Mouse (Mus musculus) heart, adult 2 months (tissue): ENCODE results near the gene Shroom3. TPM values are rescaled to one million over a fixed set of nuclear protein-coding genes. Genes with fewer than 3 reads are reported as not detected.

Source experiments
- DNase-seq, 2 experiments: peaks; one replicate each; pipeline ENCODE4 v3.0.0; 2021
- H3K27ac ChIP-seq: fragments of 200-600 bp; 2 replicates; pipeline ENCODE4 v1.8.1; 2022
- H3K27me3 ChIP-seq: fragments of 200-500 bp; 2 replicates; pipeline ENCODE4 v1.6.1; 2012; ENCODE audit warnings: mild to moderate bottlenecking, low read length, inconsistent platforms, mixed read lengths; ENCODE audit not compliant: control insufficient read depth, insufficient read depth
- H3K36me3 ChIP-seq: fragments of 200-500 bp; 2 replicates; pipeline ENCODE4 v1.6.1; 2012; ENCODE audit warnings: low read length, inconsistent platforms; ENCODE audit not compliant: control insufficient read depth, insufficient read depth
- H3K4me1 ChIP-seq: fragments of 200-500 bp; 2 replicates; pipeline ENCODE4 v1.6.1; 2011; ENCODE audit warnings: low read length; ENCODE audit not compliant: control insufficient read depth, insufficient read depth
- H3K4me3 ChIP-seq: fragments of 200-600 bp; 2 replicates; pipeline ENCODE4 v1.8.1; 2022
- H3K79me2 ChIP-seq: fragments of 200-500 bp; replicated peaks from 2 replicates; pipeline ENCODE4 v1.6.1; 2012; ENCODE audit warnings: mild to moderate bottlenecking, inconsistent platforms, low read length, moderate library complexity, mixed read lengths; ENCODE audit not compliant: control insufficient read depth, insufficient read depth
- H3K9ac ChIP-seq: fragments of 200-500 bp; 2 replicates; pipeline ENCODE4 v1.6.1; 2012; ENCODE audit warnings: low read depth, mild to moderate bottlenecking, control low read depth, inconsistent platforms, low read length, mixed read lengths
- CTCF ChIP-seq: fragments of 200-600 bp; IDR thresholded peaks from 2 replicates; pipeline ENCODE4 v1.8.1; 2022; ENCODE audit warnings: antibody characterized with exemption, mild to moderate bottlenecking, moderate library complexity
- EP300 ChIP-seq: fragments of 200-500 bp; IDR thresholded peaks from 2 replicates; pipeline ENCODE4 v1.6.1; 2011; ENCODE audit warnings: low read depth, low read length, control low read depth; ENCODE audit not compliant: insufficient read depth
- POLR2A ChIP-seq: fragments of 200-500 bp; IDR thresholded peaks from 2 replicates; pipeline ENCODE4 v1.6.1; 2011; ENCODE audit warnings: mild to moderate bottlenecking, low read depth, low read length, control low read depth; ENCODE audit not compliant: insufficient read depth
- WGBS: fragments of 180-500 bp; shearing (Covaris S2); methylation state at CpG from one replicate; pipeline ENCODE4 v1.1.7; 2018; 5-methylcytosine and 5-hydroxymethylcytosine counted together
- intact Hi-C: fragments of 180-260 bp; cut with DNase I; formaldehyde crosslinking; loops from one replicate; pipeline ENCODE4 v1.15.1; 2025
- polyA plus RNA-seq: library from polyadenylated mRNA; depleted of rRNA; stranded (reverse); fragments of >200 nt; gene quantifications from 2 replicates; pipeline ENCODE4 v1.2.3, GENCODE M21; 2012
- total RNA-seq, 2 experiments: library from RNA; stranded (reverse); gene quantifications; 2 replicates each; pipeline ENCODE4 v1.2.3; 2021

The Shroom3 gene
- total and polyA plus RNA-seq, 3 experiments = 32.8 to 38.5 (median 32.8) TPM

DNA sequence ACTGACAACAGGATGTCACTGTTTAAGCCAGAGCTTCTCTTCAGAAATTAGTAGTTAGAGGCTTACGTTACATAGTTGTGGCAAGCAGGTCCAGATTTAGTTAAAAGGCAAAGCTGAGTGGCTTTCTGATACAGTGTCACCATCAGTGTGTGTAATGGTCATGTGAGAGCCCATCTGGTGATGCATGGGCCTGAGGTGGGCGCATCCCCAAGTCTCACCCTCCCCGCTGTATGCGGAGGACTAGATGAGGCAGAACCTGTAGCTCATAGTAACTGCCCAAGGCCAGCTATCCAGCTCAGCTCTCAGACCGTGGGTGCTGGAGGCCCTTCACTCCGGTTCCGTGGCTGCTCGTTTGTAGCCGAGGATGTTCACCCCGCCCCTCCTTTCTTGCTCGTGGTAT lies 278.1 kb downstream of the Shroom3 start:
- H3K79me2 ChIP-seq = no peaks in the 10 kb centered on the region
- H3K4me1 ChIP-seq = peaks cover 11% of the 10 kb centered on the region
- H3K4me3 ChIP-seq = no peak overlapping the region
- peak overlapping the region; percentile 53 for H3K27ac ChIP-seq
- H3K9ac ChIP-seq = no peak overlapping the region
- H3K27me3 ChIP-seq = no peaks in the 10 kb centered on the region
- WGBS = 62% methylated on average over 11 of the region's 11 CpGs
- no peak for DNase-seq
- TF ChIP-seq POLR2A (no peak), EP300 (no peak), CTCF (no peak)
- intact Hi-C loops = no loop called here
- no peaks in the 10 kb centered on the region for H3K36me3 ChIP-seq

GRCm38 (mm10) chr5:92961770-92962231 lies 278.6 kb downstream of the Shroom3 start:
- 42% methylated on average over 7 of the region's 7 CpGs for WGBS
- intact Hi-C loops = no loop called here
- peak; percentile 60 to 80 for DNase-seq

DNA sequence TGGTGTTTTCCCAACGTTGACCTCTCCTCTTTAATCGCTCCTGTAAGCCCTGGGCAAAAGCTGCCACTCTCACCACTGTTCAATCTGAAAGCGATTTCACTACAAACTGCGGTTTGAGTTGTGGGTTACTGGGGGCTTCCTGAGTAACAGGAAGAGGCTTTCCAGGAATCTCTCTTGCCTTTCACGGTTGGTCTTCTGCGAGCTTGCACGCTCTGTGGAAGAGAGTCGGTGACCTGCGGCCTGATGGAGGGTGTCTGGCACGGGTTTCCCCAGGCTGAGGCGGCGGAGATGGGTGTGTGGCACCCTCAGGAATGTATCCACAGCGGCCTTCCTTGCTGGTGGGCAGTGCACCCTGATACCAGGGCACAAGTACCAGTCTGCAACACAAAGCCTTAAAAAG lies 281.5 kb downstream of the Shroom3 start:
- Histone ChIP-seq H3K79me2 (no peaks in the 10 kb centered on the region), H3K4me1 (peaks cover 8% of the 10 kb centered on the region), H3K27ac (no peak overlapping the region), H3K4me3 (no peak overlapping the region), H3K27me3 (no peaks in the 10 kb centered on the region), H3K9ac (no peak overlapping the region), H3K36me3 (no peaks in the 10 kb centered on the region)
- intact Hi-C loops = no loop called here
- no peak for TF ChIP-seq POLR2A
- TF ChIP-seq CTCF = no peak
- TF ChIP-seq EP300 = no peak
- 71% methylated on average over 13 of the region's 13 CpGs for WGBS
- no peak for DNase-seq

More at GRCm38 (mm10) chr5:92961770-92962231, 278.6 kb downstream of the Shroom3 start:
- H3K9ac ChIP-seq = no peak overlapping the region
- H3K36me3 ChIP-seq = no peaks in the 10 kb centered on the region
- H3K4me1 ChIP-seq = peaks cover 11% of the 10 kb centered on the region
- H3K4me3 ChIP-seq = no peak overlapping the region
- TF ChIP-seq EP300 (peak; percentile 64; the same call in 1 of the 2 replicates), POLR2A (no peak), CTCF (no peak)
- H3K27me3 ChIP-seq = no peaks in the 10 kb centered on the region
- H3K27ac ChIP-seq = peak overlapping the region; percentile 53
- H3K79me2 ChIP-seq = no peaks in the 10 kb centered on the region

- Histone ChIP-seq H3K27me3 (no peaks in the 10 kb centered on the region), H3K79me2 (no peaks in the 10 kb centered on the region), H3K27ac (no peak overlapping the region), H3K9ac (no peak overlapping the region), H3K4me3 (no peak overlapping the region), H3K4me1 (peaks cover 3% of the 10 kb centered on the region), H3K36me3 (no peaks in the 10 kb centered on the region)
- intact Hi-C loops = no loop called here
- TF ChIP-seq POLR2A (no peak), EP300 (no peak), CTCF (no peak)
- WGBS = 63% methylated on average over 9 of the region's 9 CpGs
- no peak for DNase-seq
Measured at GRCm38 (mm10) chr5:92967143-92967542, 283.9 kb downstream of the Shroom3 start.

DNA sequence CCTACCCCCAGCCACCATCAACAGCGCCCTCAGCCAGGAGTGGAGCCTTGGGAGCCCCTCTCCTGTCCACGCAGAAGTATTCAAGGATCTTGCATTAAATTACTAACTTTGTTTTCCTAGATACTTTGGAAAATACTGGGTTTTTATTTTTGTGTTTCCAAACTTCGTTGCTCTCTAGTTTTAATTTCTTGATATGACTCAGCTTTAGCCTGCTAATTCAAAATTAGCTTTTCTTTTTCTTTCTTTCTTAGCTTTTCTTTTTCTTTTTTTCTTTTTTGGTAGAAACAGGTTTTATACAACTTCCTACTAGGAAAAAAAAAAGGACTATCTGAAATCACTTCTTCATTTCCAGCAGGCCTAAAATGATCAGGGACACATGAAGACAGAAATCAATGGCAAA lies 284.7 kb downstream of the Shroom3 start:
- no peak for DNase-seq
- H3K27me3 ChIP-seq = no peaks in the 10 kb centered on the region; the same call in 1 of the 2 replicates
- no peak overlapping the region for H3K4me3 ChIP-seq
- TF ChIP-seq CTCF = no peak
- TF ChIP-seq EP300 = no peak
- TF ChIP-seq POLR2A = no peak
- intact Hi-C loops = no loop called here
- no peaks in the 10 kb centered on the region for H3K36me3 ChIP-seq
- no peak overlapping the region for H3K27ac ChIP-seq
- no peaks in the 10 kb centered on the region for H3K4me1 ChIP-seq
- H3K9ac ChIP-seq = no peak overlapping the region
- 90% methylated on average over 3 of the region's 3 CpGs for WGBS
- H3K79me2 ChIP-seq = no peaks in the 10 kb centered on the region

GRCm38 (mm10) chr5:92969443-92969842 lies 286.2 kb downstream of the Shroom3 start:
- H3K79me2 ChIP-seq = no peaks in the 10 kb centered on the region
- intact Hi-C loops = no loop called here
- H3K4me3 ChIP-seq = no peak overlapping the region
- H3K27ac ChIP-seq = no peak overlapping the region
- H3K27me3 ChIP-seq = no peaks in the 10 kb centered on the region; the same call in 1 of the 2 replicates
- TF ChIP-seq CTCF (no peak), EP300 (no peak), POLR2A (no peak)
- no peaks in the 10 kb centered on the region for H3K36me3 ChIP-seq
- 55% methylated on average over 8 of the region's 8 CpGs for WGBS
- H3K9ac ChIP-seq = no peak overlapping the region
- no peaks in the 10 kb centered on the region for H3K4me1 ChIP-seq
- no peak for DNase-seq
